Mouse (Mus musculus): ENCODE data around the gene AL732309.1. TPM values are rescaled to one million over a fixed set of nuclear protein-coding genes. Genes with fewer than 3 reads are reported as not detected.

Gene AL732309.1
- total and polyA plus RNA-seq, 3 experiments: 4.8 to 11.5 TPM; not detected in 1

DNA sequence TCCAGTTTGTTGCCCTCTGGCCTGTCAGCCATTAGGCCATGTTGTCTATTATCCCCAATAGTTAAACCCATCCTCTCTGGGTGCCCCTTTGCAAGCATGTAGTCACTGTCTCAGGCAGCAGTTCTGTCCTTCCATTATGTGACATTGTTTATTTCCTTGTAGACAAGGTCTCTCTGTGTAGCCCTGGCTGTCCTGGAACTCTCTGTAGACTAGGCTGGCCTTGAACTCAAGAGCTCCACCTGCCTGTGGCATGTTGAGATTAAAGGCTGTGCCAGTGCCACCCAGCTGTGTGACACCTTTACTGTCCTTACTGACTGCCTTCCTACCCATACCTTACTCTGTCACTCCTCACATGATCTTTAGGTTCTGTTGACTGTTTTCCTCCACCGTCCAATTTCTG lies 5.7 kb upstream of the AL732309.1 start:
- Histone ChIP-seq H3K27me3 (ENCODE audit: control insufficient read depth in 1 of 2, insufficient read depth in 2 of 2, low read length in 2 of 2) (no peaks in the 10 kb centered on the region), H3K9ac (ENCODE audit: control insufficient read depth, low read depth, low read length, poor library complexity, severe bottlenecking) (no peak overlapping the region), H3K9me3 (replicated peaks; ENCODE audit: insufficient read depth, low read length) (no peaks in the 10 kb centered on the region), H3K27ac (ENCODE audit: control insufficient read depth, low read depth, low read length) (no peak overlapping the region), H3K36me3 (ENCODE audit: control insufficient read depth in 1 of 2, insufficient read depth in 2 of 2, low read length in 2 of 2) (peaks cover 2 to 8% of the 10 kb centered on the region in 2 experiments; a peak in 2 of 4 replicates), H3K4me3 (ENCODE audit: control insufficient read depth in 1 of 2, insufficient read depth in 1 of 2, low read depth in 2 of 2, low read length in 2 of 2) (no peak overlapping the region), H3K79me2 (ENCODE audit: control insufficient read depth, insufficient read depth, low read length, poor library complexity) (peaks cover 20% of the 10 kb centered on the region), H3K4me1 (ENCODE audit: control insufficient read depth in 1 of 2, insufficient read depth in 2 of 2, low read length in 2 of 2) (peaks cover 2 to 12% of the 10 kb centered on the region in 2 experiments; a peak in 1 of 4 replicates)
- TF ChIP-seq RCOR1 (IDR thresholded peaks at IDR 0.05; ENCODE audit: low read depth, low read length): no peak
- peak; percentile 43; the same call in 1 of the 2 replicates for TF ChIP-seq ZC3H11A (IDR thresholded peaks at IDR 0.05; ENCODE audit: low read depth, low read length)
- no peak for TF ChIP-seq ETS1 (IDR thresholded peaks at IDR 0.05; ENCODE audit: low read depth, low read length)
- TF ChIP-seq ZNF384 (IDR thresholded peaks at IDR 0.05; ENCODE audit: low read depth, low read length): no peak
- TF ChIP-seq JUND (IDR thresholded peaks at IDR 0.05; ENCODE audit: low read depth, low read length): no peak
- TF ChIP-seq MAZ (IDR thresholded peaks at IDR 0.05; ENCODE audit: low read depth, low read length): no peak
- peak; percentile 78 for TF ChIP-seq SMC3 (IDR thresholded peaks at IDR 0.05; ENCODE audit: low read depth, low read length)
- no peak for TF ChIP-seq NRF1 (IDR thresholded peaks at IDR 0.05; ENCODE audit: insufficient read depth, low read depth, low read length, poor library complexity, severe bottlenecking)
- TF ChIP-seq EP300 (IDR thresholded peaks at IDR 0.05; ENCODE audit: low read depth in 1 of 2, low read length in 2 of 2): no peak
- TF ChIP-seq NELFE (IDR thresholded peaks at IDR 0.05; ENCODE audit: low read depth, low read length): no peak
- TF ChIP-seq USF2 (IDR thresholded peaks at IDR 0.05; ENCODE audit: borderline replicate concordance in 1 of 2, insufficient read depth in 1 of 2, low read depth in 1 of 2, low read length in 2 of 2): no peak
- peak; percentile 49 to 66 (median 50) for TF ChIP-seq CTCF (IDR thresholded peaks at IDR 0.05 in 2 of 3, conservative IDR thresholded peaks at IDR 0.05 in 1 of 3; ENCODE audit: control insufficient read depth in 1 of 3, insufficient read depth in 1 of 3, low read depth in 2 of 3, low read length in 3 of 3, poor library complexity in 1 of 3, severe bottlenecking in 1 of 3)
- TF ChIP-seq RAD21 (IDR thresholded peaks at IDR 0.05; ENCODE audit: low read depth, low read length): peak; percentile 29
- TF ChIP-seq POLR2AphosphoS2 (IDR thresholded peaks at IDR 0.05; ENCODE audit: low read length): no peak
- TF ChIP-seq ZMIZ1 (IDR thresholded peaks at IDR 0.05; ENCODE audit: low read depth, low read length): no peak
- TF ChIP-seq ELF1 (IDR thresholded peaks at IDR 0.05; ENCODE audit: low read depth, low read length): no peak
- TF ChIP-seq GABPA (IDR thresholded peaks at IDR 0.05; ENCODE audit: low read depth, low read length): no peak
- TF ChIP-seq POLR2A (IDR thresholded peaks at IDR 0.05; ENCODE audit: control insufficient read depth in 1 of 2, insufficient read depth in 1 of 2, low read depth in 1 of 2, low read length in 2 of 2, poor library complexity in 1 of 2): no peak
- TF ChIP-seq TBP (IDR thresholded peaks at IDR 0.05; ENCODE audit: low read depth, low read length): no peak
- no peak for TF ChIP-seq GATA1 (IDR thresholded peaks at IDR 0.05; ENCODE audit: low read depth, low read length)
- DNase-seq (ENCODE audit: low read depth, low spot score): peak; percentile 54

- Histone ChIP-seq H3K4me3 (ENCODE audit: control insufficient read depth in 1 of 2, insufficient read depth in 1 of 2, low read depth in 2 of 2, low read length in 2 of 2) (no peak overlapping the region), H3K9me3 (replicated peaks; ENCODE audit: insufficient read depth, low read length) (no peaks in the 10 kb centered on the region), H3K27ac (ENCODE audit: control insufficient read depth, low read depth, low read length) (no peak overlapping the region), H3K27me3 (ENCODE audit: control insufficient read depth in 1 of 2, insufficient read depth in 2 of 2, low read length in 2 of 2) (no peaks in the 10 kb centered on the region), H3K36me3 (ENCODE audit: control insufficient read depth in 1 of 2, insufficient read depth in 2 of 2, low read length in 2 of 2) (no peaks in the 10 kb centered on the region), H3K79me2 (ENCODE audit: control insufficient read depth, insufficient read depth, low read length, poor library complexity) (no peaks in the 10 kb centered on the region; the same call in 1 of the 2 replicates), H3K4me1 (ENCODE audit: control insufficient read depth in 1 of 2, insufficient read depth in 2 of 2, low read length in 2 of 2) (peaks cover 0 to 12% of the 10 kb centered on the region in 2 experiments; a peak in 3 of 4 replicates), H3K9ac (ENCODE audit: control insufficient read depth, low read depth, low read length, poor library complexity, severe bottlenecking) (no peak overlapping the region)
- TF ChIP-seq KAT2A (conservative IDR thresholded peaks at IDR 0.05; ENCODE audit: low read depth, low read length) (no peak), MAX (IDR thresholded peaks at IDR 0.05; ENCODE audit: low read length) (no peak), POLR2AphosphoS5 (IDR thresholded peaks at IDR 0.05; ENCODE audit: borderline replicate concordance, low read depth, low read length) (no peak), SIN3A (IDR thresholded peaks at IDR 0.05; ENCODE audit: low read length) (no peak), SMC3 (IDR thresholded peaks at IDR 0.05; ENCODE audit: low read depth, low read length) (no peak), RCOR1 (IDR thresholded peaks at IDR 0.05; ENCODE audit: low read depth, low read length) (no peak), POLR2A (IDR thresholded peaks at IDR 0.05; ENCODE audit: control insufficient read depth in 1 of 2, insufficient read depth in 1 of 2, low read depth in 1 of 2, low read length in 2 of 2, poor library complexity in 1 of 2) (no peak; a peak in 1 of 4 replicates), MEF2A (IDR thresholded peaks at IDR 0.05; ENCODE audit: extremely low read depth, insufficient replicate concordance, low read depth, low read length, poor library complexity, severe bottlenecking) (no peak), BHLHE40 (IDR thresholded peaks at IDR 0.05; ENCODE audit: borderline replicate concordance, low read depth, low read length) (no peak), UBTF (IDR thresholded peaks at IDR 0.05; ENCODE audit: borderline replicate concordance, insufficient read depth, low read depth, low read length) (no peak), TBP (IDR thresholded peaks at IDR 0.05; ENCODE audit: low read depth, low read length) (no peak), MYB (IDR thresholded peaks at IDR 0.05; ENCODE audit: low read depth, low read length) (no peak), NELFE (IDR thresholded peaks at IDR 0.05; ENCODE audit: low read depth, low read length) (no peak), MYC (IDR thresholded peaks at IDR 0.05; ENCODE audit: low read depth, low read length) (no peak), JUND (IDR thresholded peaks at IDR 0.05; ENCODE audit: low read depth, low read length) (no peak), TCF12 (IDR thresholded peaks at IDR 0.05; ENCODE audit: low read depth, low read length) (no peak)
- DNase-seq (ENCODE audit: low read depth, low spot score): no peak
These were observed 2.5 kb downstream of the AL732309.1 start for GRCm38 (mm10) chr2:25244144-25244543.
